Mouse (Mus musculus): Measurements from ENCODE around the gene Mphosph9. TPM values are rescaled to one million over a fixed set of nuclear protein-coding genes. Genes with fewer than 3 reads are reported as not detected.
A peak's percentile ranks its signal among the peaks of the same experiment; 100 is the strongest.
"Not testable (repeated sequence)": the region's sequence is repeated elsewhere in the genome, so short reads cannot be mapped to it uniquely, and the experiment has no call there.

Mphosph9 gene
- polyA plus RNA-seq, 1 experiment from 2014 or later, result 13.4 TPM

GRCm38 (mm10) chr5:124354574-124355424 is 27.0 kb upstream of the Mphosph9 start:
- Histone ChIP-seq H3K9ac (peak overlapping the region; percentile 100), H3K27me3 (no peaks in the 10 kb centered on the region), H3K4me2 (peak overlapping the region; percentile 66), H3K4me3 (replicated peaks) (peak overlapping the region; percentile 96), H3K27ac (peak overlapping the region; percentile 98), H3K9me3 (replicated peaks) (no peaks in the 10 kb centered on the region), H3K36me3 (peaks cover 6% of the 10 kb centered on the region), H3K4me1 (peaks cover 35% of the 10 kb centered on the region)
- ATAC-seq (replicated peaks; ENCODE audit: low FRiP score), result peak; percentile 72
- under 1% methylated on average over 38 of the region's 60 CpGs for WGBS

GRCm38 (mm10) chr5:124353726-124354547 is 26.2 kb upstream of the Mphosph9 start:
- Histone ChIP-seq H3K4me1 (peaks cover 38% of the 10 kb centered on the region), H3K9ac (peak overlapping the region; percentile 100), H3K27ac (peak overlapping the region; percentile 98), H3K27me3 (no peaks in the 10 kb centered on the region), H3K4me3 (replicated peaks) (peak overlapping the region; percentile 96), H3K4me2 (peak overlapping the region; percentile 89), H3K9me3 (replicated peaks) (no peaks in the 10 kb centered on the region), H3K36me3 (peaks cover 15% of the 10 kb centered on the region)
- WGBS, result 1% methylated on average over 74 of the region's 132 CpGs
- ATAC-seq (replicated peaks; ENCODE audit: low FRiP score), result peak; percentile 30

- Histone ChIP-seq H3K9me3 (replicated peaks) (no peaks in the 10 kb centered on the region), H3K4me1 (peaks cover 38% of the 10 kb centered on the region), H3K4me3 (replicated peaks) (peak overlapping the region; percentile 96), H3K4me2 (peak overlapping the region; percentile 89), H3K27ac (peak overlapping the region; percentile 98), H3K36me3 (peaks cover 23% of the 10 kb centered on the region), H3K9ac (peak overlapping the region; percentile 100), H3K27me3 (no peaks in the 10 kb centered on the region)
- under 1% methylated on average over 32 of the region's 32 CpGs for WGBS
- ATAC-seq (replicated peaks; ENCODE audit: low FRiP score), result no peak
Observed at GRCm38 (mm10) chr5:124353011-124353725, 25.4 kb upstream of the Mphosph9 start.

GRCm38 (mm10) chr5:124352141-124352920 is 24.6 kb upstream of the Mphosph9 start:
- ATAC-seq (replicated peaks; ENCODE audit: low FRiP score), result peak; percentile 89
- Histone ChIP-seq H3K36me3 (peaks cover 26% of the 10 kb centered on the region), H3K9ac (peak overlapping the region; percentile 100), H3K4me2 (peak overlapping the region; percentile 89), H3K4me3 (replicated peaks) (peak overlapping the region; percentile 96), H3K4me1 (peaks cover 38% of the 10 kb centered on the region), H3K9me3 (replicated peaks) (no peaks in the 10 kb centered on the region), H3K27me3 (no peaks in the 10 kb centered on the region), H3K27ac (peak overlapping the region; percentile 98)
- WGBS, result 1% methylated on average over 25 of the region's 30 CpGs

GRCm38 (mm10) chr5:124351604-124352003 is 23.8 kb upstream of the Mphosph9 start:
- WGBS, result 37% methylated on average over 3 of the region's 3 CpGs
- no peaks in the 10 kb centered on the region for H3K27me3 ChIP-seq
- peak overlapping the region; percentile 98 for H3K27ac ChIP-seq
- no peaks in the 10 kb centered on the region for H3K9me3 ChIP-seq (replicated peaks)
- peaks cover 32% of the 10 kb centered on the region for H3K36me3 ChIP-seq
- H3K4me3 ChIP-seq (replicated peaks), result peak overlapping the region; percentile 96
- H3K9ac ChIP-seq, result peak overlapping the region; percentile 100
- H3K4me2 ChIP-seq, result peak overlapping the region; percentile 89
- no peak for ATAC-seq (replicated peaks; ENCODE audit: low FRiP score)
- H3K4me1 ChIP-seq, result peaks cover 38% of the 10 kb centered on the region

- no peaks in the 10 kb centered on the region for H3K27me3 ChIP-seq
- H3K4me1 ChIP-seq, result peaks cover 38% of the 10 kb centered on the region
- WGBS, result 18% methylated on average over 7 of the region's 7 CpGs
- H3K4me2 ChIP-seq, result peak overlapping the region; percentile 89
- peaks cover 36% of the 10 kb centered on the region for H3K36me3 ChIP-seq
- ATAC-seq (replicated peaks; ENCODE audit: low FRiP score), result peak; percentile 46
- peak overlapping the region; percentile 100 for H3K9ac ChIP-seq
- H3K4me3 ChIP-seq (replicated peaks), result peak overlapping the region; percentile 96
- peak overlapping the region; percentile 98 for H3K27ac ChIP-seq
- no peaks in the 10 kb centered on the region for H3K9me3 ChIP-seq (replicated peaks)
Observed at GRCm38 (mm10) chr5:124351111-124351560, 23.4 kb upstream of the Mphosph9 start.

- H3K36me3 ChIP-seq, result peaks cover 39% of the 10 kb centered on the region
- H3K4me3 ChIP-seq (replicated peaks), result no peak overlapping the region
- no peak overlapping the region for H3K4me2 ChIP-seq
- no peaks in the 10 kb centered on the region for H3K9me3 ChIP-seq (replicated peaks)
- 80% methylated on average over 2 of the region's 2 CpGs for WGBS
- no peak for ATAC-seq (replicated peaks; ENCODE audit: low FRiP score)
- H3K9ac ChIP-seq, result no peak overlapping the region
- H3K27me3 ChIP-seq, result no peaks in the 10 kb centered on the region
- 0 out of 2 replicates have a peak overlapping the region, but pooled peaks have one; percentile 98 for H3K27ac ChIP-seq
- H3K4me1 ChIP-seq, result peaks cover 35% of the 10 kb centered on the region
Observed at GRCm38 (mm10) chr5:124350350-124350749, 22.6 kb upstream of the Mphosph9 start.

GRCm38 (mm10) chr5:124349196-124349595 is 21.4 kb upstream of the Mphosph9 start:
- 94% methylated on average over 17 of the region's 17 CpGs for WGBS
- no peak for ATAC-seq (replicated peaks; ENCODE audit: low FRiP score)
- no peak overlapping the region for H3K4me3 ChIP-seq (replicated peaks)

GRCm38 (mm10) chr5:124342897-124343296 is 15.1 kb upstream of the Mphosph9 start:
- no peaks in the 10 kb centered on the region for H3K9me3 ChIP-seq (replicated peaks)
- no peaks in the 10 kb centered on the region for H3K27me3 ChIP-seq
- H3K27ac ChIP-seq, result no peak overlapping the region
- no peak overlapping the region for H3K4me2 ChIP-seq
- no peak overlapping the region for H3K9ac ChIP-seq
- H3K4me3 ChIP-seq (replicated peaks), result no peak overlapping the region
- no peak for ATAC-seq (replicated peaks; ENCODE audit: low FRiP score)
- 82% methylated on average over 8 of the region's 8 CpGs for WGBS
- peaks cover 47% of the 10 kb centered on the region for H3K36me3 ChIP-seq
- H3K4me1 ChIP-seq, result peaks cover 8% of the 10 kb centered on the region

More at GRCm38 (mm10) chr5:124349196-124349595, 21.4 kb upstream of the Mphosph9 start:
- Histone ChIP-seq H3K27me3 (no peaks in the 10 kb centered on the region), H3K4me1 (peaks cover 32% of the 10 kb centered on the region), H3K4me2 (no peak overlapping the region), H3K9me3 (replicated peaks) (no peaks in the 10 kb centered on the region), H3K9ac (no peak overlapping the region), H3K27ac (no peak overlapping the region), H3K36me3 (peaks cover 50% of the 10 kb centered on the region)

GRCm38 (mm10) chr5:124341753-124342339 is 14.1 kb upstream of the Mphosph9 start:
- H3K27ac ChIP-seq; H3K4me3 ChIP-seq (replicated peaks); H3K27me3 ChIP-seq; H3K9me3 ChIP-seq (replicated peaks); H3K4me2 ChIP-seq; H3K9ac ChIP-seq: not testable (repeated sequence)
- ATAC-seq (replicated peaks; ENCODE audit: low FRiP score), result peak; percentile 38; the same call in 1 of the 2 replicates
- H3K4me1 ChIP-seq, result peaks cover 18% of the 10 kb centered on the region
- H3K36me3 ChIP-seq, result peaks cover 43% of the 10 kb centered on the region
- WGBS, result 64% methylated on average over 6 of the region's 6 CpGs

All from kidney, embryonic 15.5 days (tissue).